Mouse (Mus musculus) lung, postnatal 14 days (tissue): ENCODE results near the gene Vmn2r11.
"Not testable (repeated sequence)": the region's sequence is repeated elsewhere in the genome, so short reads cannot be mapped to it uniquely, and the experiment has no call there.

Source experiments
- DNase-seq: peaks from one replicate; pipeline ENCODE4 v3.0.0; 2021

Gene Vmn2r11

DNA sequence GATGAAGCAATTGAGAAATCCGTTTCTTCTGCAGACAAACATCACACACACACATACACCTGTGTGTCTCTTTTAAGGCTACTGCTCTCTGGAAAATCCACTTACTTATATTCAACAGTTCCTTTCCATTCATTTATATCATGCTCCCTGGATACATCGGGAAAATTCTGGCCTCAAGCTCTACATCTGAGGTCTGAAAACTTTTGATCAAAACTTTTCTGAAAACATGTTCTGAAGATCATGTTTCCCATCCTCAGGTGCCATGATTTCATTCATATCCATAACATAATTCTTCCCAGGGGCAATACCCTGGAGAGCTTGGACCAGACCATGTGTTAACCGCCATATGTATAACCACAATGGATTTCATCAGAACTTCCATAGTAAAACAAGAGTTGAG lies at the start of gene Vmn2r11:
Vmn2r11 (minus strand) TSS at position 101 of the 400 bp plus-strand sequence.
- not testable (repeated sequence) for DNase-seq

DNA sequence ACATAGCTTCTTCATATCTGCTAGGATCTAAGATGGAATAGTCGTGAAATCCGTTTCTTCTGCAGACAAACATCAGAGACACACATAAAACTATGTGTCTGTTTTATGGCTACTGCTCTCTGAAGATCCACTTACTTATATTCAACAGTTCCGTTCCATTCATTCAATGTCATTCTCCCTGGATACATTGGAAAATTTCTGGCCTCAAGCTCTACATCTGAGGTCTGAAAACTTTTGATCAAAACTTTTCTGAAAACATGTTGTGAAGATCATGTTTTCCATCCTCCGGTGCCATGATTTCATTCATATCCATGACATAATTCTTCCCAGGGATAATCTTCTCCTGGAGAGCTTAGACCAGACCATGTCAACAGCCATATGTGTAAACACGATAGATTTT lies 38.5 kb upstream of the Vmn2r11 start, which contains the start of gene Vmn2r12:
Vmn2r12 (minus strand) TSS at position 101 of the 400 bp plus-strand sequence.
- not testable (repeated sequence) for DNase-seq

GRCm38 (mm10) chr5:109096482-109096881 lies 37.1 kb upstream of the Vmn2r11 start:
- not testable (repeated sequence) for DNase-seq

DNA sequence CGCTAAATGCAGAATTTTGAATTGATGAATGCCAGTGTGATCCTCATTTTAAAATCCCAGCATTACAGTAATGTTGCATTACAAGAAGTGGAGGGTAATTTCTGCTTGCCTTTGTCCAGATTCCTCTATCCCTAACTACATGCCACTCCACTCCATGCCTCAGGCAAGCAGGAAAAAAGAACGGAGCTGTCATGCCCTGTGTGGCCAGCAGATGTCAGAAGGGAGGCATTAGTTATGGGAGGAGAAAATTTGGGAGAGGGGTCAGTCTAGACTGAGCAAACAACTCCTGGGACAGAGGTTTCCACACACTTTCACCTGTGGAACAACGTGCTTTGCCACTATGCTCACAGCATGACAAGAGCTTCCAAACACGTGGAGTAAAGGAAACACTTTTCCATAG lies 12.6 kb upstream of the Vmn2r11 start:
- DNase-seq: not testable (repeated sequence)

DNA sequence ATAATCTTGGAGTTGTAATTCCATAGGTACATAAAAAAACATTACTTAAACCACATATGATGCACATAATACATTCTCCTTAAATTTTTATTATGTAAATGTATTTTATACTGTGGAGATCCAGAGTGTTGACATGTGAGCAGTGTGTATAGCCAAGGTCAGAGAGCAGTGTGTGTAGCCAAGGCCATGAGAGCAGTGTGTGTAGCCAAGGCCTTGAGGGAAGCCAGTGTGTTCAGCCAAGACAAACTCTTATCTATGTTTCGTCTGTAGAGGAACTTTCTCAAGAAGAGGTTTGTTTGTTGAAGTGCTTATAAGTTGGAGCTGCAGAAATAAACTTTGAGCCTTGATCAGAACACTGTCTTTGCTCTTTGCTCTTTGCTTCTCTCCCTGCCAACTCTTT lies 4.1 kb downstream of the Vmn2r11 start:
- DNase-seq: no peak

DNA sequence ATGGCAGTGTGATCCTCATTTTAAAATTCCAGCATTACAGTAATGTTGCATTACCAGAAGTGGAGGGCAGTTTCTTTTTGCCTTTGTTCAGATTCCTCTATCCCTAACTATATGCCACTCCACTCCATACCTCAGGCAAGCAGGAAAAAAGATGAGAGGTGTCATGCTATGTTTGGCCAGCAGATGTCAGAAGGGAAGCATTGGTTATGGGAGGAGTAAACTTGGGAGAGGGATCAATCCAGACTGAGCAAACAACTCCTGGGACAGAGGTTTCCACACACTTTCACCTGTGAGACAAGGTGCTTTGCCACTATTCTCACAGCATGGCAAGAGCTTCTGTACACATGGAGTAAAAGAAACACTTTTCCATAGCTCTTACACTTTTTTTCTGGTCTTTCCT lies 26.8 kb downstream of the Vmn2r11 start:
- DNase-seq: no peak

- not testable (repeated sequence) for DNase-seq
Measured at GRCm38 (mm10) chr5:109006427-109006826, 52.9 kb downstream of the Vmn2r11 start, which contains the start of gene Vmn2r10. Gene Vmn2r10 (minus strand): TSS chr5:109006527.
